Mouse (Mus musculus) left cerebral cortex, adult 2 months (tissue): ENCODE measurements at regions not wholly inside any gene's neighbourhood (a gene's known extent, or its start where the extent isn't known, plus 50 kb on each side); places are given as distances from the start of the nearest gene placed in this dataset.

ENCODE experiments used
- DNase-seq, 2 experiments: peaks; one replicate each; pipeline ENCODE4 v3.0.0; 2021 to 2022; ENCODE audit warnings: low spot score in 2 of 2, mixed read lengths in 1 of 2; ENCODE audit errors: extremely low spot score in 1 of 2
- H3K27ac ChIP-seq: fragments of 200-600 bp; 2 replicates; pipeline ENCODE4 v1.8.1; 2022
- H3K4me3 ChIP-seq: fragments of 200-600 bp; 2 replicates; pipeline ENCODE4 v1.8.1; 2022
- CTCF ChIP-seq: fragments of 200-600 bp; IDR thresholded peaks from 2 replicates; pipeline ENCODE4 v1.8.1; 2022; ENCODE audit warnings: antibody characterized with exemption, mild to moderate bottlenecking, moderate library complexity
- intact Hi-C: fragments of 180-260 bp; cut with DNase I; formaldehyde crosslinking; loops from one replicate; pipeline ENCODE4 v1.15.1; 2025

DNA sequence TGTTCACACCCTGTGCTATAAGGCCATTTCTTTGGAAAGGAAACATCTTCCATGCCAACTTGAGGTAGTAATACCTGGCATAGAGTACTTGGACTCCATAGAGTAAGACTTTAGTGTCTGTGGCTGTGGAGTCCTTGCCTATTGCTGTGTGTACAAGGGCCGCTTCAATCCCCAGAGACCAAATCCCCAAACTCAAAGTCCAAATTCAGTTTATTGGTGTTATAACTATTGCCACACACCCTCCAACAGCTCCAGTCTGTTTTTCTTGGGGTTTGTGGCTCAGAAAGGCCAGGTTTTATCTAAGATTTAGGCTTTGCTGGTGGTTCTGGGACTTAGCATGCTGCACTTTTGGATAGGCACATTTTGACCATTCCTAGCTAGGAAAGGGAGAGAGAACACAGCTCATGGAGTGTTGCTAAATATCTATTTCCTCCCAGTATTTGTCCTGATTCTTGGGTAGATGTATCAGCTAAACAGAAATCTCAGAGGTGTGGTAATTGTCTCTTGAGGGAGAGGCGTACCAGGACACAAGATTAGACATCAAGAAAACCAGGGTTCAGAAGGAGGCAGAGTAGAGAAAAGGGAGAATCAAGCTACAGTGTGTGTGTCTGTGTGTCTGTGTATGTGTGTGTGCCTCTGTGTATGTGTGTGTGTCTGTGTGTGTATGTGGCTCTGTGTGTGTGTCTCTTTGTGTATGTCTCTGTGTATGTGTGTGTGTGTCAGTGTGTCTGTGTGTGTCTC lies 65.3 kb upstream of the Parp11 start:
- H3K27ac ChIP-seq = no peak overlapping the region
- H3K4me3 ChIP-seq = no peak overlapping the region
- no peak for DNase-seq
- intact Hi-C loops = no loop called here
- no peak for TF ChIP-seq CTCF

DNA sequence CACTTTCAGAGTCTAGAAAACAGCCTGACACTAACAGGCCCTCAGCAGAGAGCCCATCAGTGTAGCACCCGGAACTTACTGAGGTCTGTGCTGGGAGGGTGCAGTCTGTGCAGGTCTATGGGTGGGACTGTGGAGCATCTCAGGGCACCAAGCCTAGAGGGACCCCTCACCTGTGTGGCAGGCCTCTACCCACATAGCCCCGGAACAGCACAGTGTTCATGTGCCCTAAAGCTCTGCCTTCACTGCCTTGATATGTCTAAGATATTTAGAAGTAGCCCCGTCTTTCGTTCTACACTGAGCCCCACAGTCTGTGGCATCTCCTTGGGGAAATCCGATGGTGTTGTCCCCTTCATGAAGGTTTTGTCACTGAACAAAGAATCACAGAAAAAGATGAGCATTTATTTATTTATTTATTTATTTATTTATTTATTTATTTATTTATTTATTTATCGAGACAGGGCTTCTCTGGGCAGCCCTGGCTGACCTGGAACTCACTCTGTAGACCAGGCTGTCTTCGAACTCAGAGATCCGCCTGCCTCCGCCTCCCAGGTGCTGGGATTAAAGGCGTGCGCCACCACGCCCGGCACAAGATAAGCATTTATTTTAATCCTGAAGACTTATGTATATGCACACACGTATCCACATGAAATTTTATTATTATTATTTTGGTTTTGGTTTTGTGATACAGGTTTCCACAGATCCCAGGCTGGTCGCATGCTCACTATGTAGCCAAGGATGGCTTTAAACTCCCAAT lies 55.2 kb upstream of the Parp11 start:
- intact Hi-C loops = no loop called here
- Histone ChIP-seq H3K4me3 (no peak overlapping the region), H3K27ac (no peak overlapping the region)
- DNase-seq = no peak
- TF ChIP-seq CTCF = no peak

DNA sequence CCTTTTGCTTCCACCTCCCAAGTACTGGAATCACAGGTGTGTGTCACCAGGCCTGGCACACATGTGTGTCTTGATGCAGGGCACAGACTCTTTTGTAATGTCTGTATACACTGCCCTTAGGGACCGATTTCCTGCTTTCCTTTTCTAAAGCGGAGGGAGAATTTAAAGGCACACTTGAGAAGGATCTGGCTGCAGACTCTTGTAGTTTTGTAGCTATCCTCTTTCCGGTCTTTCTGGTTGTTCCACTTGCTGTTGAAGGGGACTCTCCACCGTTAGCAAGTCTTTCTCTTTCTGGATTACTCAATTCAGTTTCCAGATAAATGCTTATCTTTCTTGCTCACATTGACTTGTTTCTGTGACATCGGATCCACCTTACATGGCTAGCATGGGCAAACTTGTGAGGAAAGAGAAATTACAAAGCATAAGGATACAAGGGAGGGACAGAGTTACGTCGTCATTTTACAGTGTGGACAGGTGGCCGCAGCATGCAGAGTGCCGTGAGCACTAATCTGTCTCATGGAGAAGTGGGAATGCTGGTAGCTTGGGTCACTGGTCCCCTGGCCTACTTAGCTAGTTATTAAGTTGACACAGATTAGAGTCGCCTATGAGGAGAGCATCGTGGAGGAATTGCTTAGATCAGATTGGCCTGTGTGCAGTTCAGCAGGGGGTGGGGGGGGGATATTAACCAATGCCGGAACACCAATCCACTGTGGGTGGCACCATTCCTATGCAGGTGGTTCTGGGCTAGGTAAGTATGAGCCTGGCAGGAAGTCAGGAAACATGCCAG lies 54.4 kb upstream of the Parp11 start:
- no peak overlapping the region for H3K4me3 ChIP-seq
- no peak for DNase-seq
- TF ChIP-seq CTCF = no peak
- no peak overlapping the region for H3K27ac ChIP-seq
- intact Hi-C loops = no loop called here

DNA sequence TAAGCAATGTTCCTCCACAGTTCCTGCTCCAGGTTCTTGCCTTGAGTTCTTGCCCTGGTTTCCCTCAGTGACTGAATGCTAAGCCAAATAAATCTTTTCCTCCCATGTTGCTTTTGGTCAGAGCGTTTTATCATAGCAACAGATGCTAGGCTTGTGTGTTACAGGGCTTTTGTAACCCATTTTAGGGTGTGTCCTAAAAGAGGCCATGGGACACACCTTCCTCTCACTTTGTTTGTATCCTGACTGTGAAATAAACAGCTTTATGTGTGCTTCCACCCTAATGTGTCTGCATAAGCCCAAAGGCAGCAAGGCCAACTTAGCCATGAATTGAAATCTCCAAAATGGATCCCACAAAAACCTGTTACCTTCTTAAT lies 53.9 kb upstream of the Parp11 start:
- intact Hi-C loops = no loop called here
- Histone ChIP-seq H3K4me3 (no peak overlapping the region), H3K27ac (no peak overlapping the region)
- no peak for TF ChIP-seq CTCF
- no peak for DNase-seq

DNA sequence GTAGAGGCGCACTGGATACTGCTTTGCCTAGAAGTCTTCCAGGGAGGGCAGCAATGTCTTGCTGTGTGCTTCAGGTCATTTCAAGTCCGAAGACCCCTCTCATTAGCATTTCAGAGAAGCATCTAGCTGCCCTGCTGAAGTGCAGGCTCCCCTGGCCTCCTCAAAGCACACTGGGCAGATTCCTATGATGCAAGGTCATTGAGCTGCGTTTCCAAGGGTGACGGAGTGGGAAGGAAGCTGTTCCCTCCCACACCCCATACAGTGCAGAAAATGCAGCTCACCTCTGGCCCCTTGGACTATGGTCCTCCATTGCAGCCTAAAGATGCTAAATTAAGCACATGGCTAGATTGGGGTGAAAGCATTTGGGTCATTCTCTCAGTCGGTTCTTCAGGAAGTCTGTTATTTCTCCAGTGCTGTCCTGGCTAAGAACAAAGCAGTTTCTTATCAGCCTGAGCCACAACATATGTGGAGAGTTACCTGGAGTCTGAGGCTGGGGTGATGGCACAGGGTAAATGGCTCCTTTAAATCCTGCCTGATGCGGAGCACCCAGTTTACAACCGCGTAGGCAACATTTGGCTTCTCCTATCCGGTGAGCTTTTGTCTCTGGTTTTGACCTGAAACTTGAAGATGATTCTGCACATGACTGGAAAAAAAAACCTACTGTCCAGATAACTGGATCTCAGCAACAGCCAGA lies 52.6 kb upstream of the Parp11 start:
- no peak overlapping the region for H3K27ac ChIP-seq
- no peak for DNase-seq
- no peak overlapping the region for H3K4me3 ChIP-seq
- intact Hi-C loops = no loop called here
- no peak for TF ChIP-seq CTCF
